Mouse (Mus musculus) cerebellum, adult 18-20 months (tissue): ENCODE measurements around the gene Nrap.

Experiments used
- DNase-seq, 2 experiments: peaks; one replicate each; pipeline ENCODE4 v3.0.0; 2021

Gene Nrap

GRCm38 (mm10) chr19:56294654-56295399 lies 95.0 kb downstream of the Nrap start:
- peak; percentile 90 to 92 for DNase-seq

- DNase-seq: no peak
Measured at GRCm38 (mm10) chr19:56292335-56292734, 97.5 kb downstream of the Nrap start.

GRCm38 (mm10) chr19:56291898-56292297 lies 97.9 kb downstream of the Nrap start:
- no peak for DNase-seq

- DNase-seq: no peak
Measured at GRCm38 (mm10) chr19:56289642-56290041, 100.2 kb downstream of the Nrap start.

- no peak for DNase-seq
Measured at GRCm38 (mm10) chr19:56288436-56288835, 101.4 kb downstream of the Nrap start.

GRCm38 (mm10) chr19:56287580-56288367 lies 102.1 kb downstream of the Nrap start:
- DNase-seq: no peak

GRCm38 (mm10) chr19:56286866-56287265 lies 103.0 kb downstream of the Nrap start, which contains the start of gene Habp2:
Gene Habp2, plus strand, starts transcription at chr19:56287137.
- no peak for DNase-seq

- no peak for DNase-seq
Measured at GRCm38 (mm10) chr19:56285222-56285621, 104.6 kb downstream of the Nrap start.

GRCm38 (mm10) chr19:56278366-56278765 lies 111.5 kb downstream of the Nrap start:
- no peak for DNase-seq

GRCm38 (mm10) chr19:56277951-56278350 lies 111.9 kb downstream of the Nrap start:
- no peak for DNase-seq

- no peak for DNase-seq
Measured at GRCm38 (mm10) chr19:56277140-56277804, 112.6 kb downstream of the Nrap start.

- no peak for DNase-seq
Measured at GRCm38 (mm10) chr19:56272081-56272480, 117.8 kb downstream of the Nrap start.
